ENCODE assay signal across 9 mouse cellular contexts in the genomic region with DNA sequence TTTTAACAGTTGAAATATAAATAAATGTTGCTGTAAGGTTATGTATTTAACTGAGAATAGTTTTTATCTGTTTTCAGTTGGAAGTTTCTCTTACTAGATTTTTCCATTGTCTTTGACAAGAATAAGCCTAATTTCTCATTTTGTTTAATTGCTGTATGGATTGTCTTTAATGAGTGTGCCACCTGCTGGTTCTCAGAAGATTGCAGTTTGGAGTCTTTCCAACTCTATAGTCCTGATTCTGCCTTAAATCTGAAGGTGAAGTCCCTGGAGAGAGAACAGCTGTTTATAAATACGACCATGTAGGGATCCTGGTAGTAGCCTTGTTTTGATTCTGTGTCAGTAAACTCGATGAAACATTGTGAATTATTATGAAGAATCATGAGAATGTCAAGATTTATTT. TPM values are rescaled to one million over a fixed set of nuclear protein-coding genes. Genes with fewer than 3 reads are reported as not detected.
DNase-seq lines count a peak whose midpoint lies in the region; ATAC-seq and TF ChIP-seq lines count a peak whose summit lies in the region.
"Had no signal": no experiment of that assay in that cellular context is flagged by ENCODE, and none has a peak within 500 bp of the region (broad histone marks: within the 10 kb centered on the region; RNA-seq: fewer than 3 reads in every experiment).

No protein-coding gene starts in this region.

- DNase-seq in gastrocnemius, adult 18-20 months (ENCODE audit: low spot score): peak; percentile 27
- DNase-seq in gastrocnemius, postnatal 10 days: no peak
- DNase-seq in spleen, postnatal 36 days (ENCODE audit: low spot score in 2 of 2): peak; percentile 22 to 32
- DNase-seq in spleen, adult 12 weeks (ENCODE audit: low spot score): no peak
- peak; percentile 30 for DNase-seq in c-Kit-positive CD71-positive TER-119-positive erythroid progenitor cells, embryonic 14.5 days (ENCODE audit: low spot score)
- peak; percentile 75 for DNase-seq in kidney, postnatal 0 days (ENCODE audit: low spot score)
- no peak for DNase-seq in yolk sac, embryonic 10.5 days (ENCODE audit: low spot score)

- no peak overlapping the region for H3K27ac ChIP-seq in kidney, postnatal 0 days
- H3K27ac ChIP-seq: neural tube, embryonic 12.5 days had no signal

- peak; percentile 71 for TF ChIP-seq CTCF in kidney, postnatal 0 days (IDR thresholded peaks at IDR 0.05; ENCODE audit: low read depth)

- H3K9ac ChIP-seq in kidney, postnatal 0 days (ENCODE audit: low read depth, low read length): no peak overlapping the region
- H3K9ac ChIP-seq: neural tube, embryonic 12.5 days had no signal

- H3K4me3 ChIP-seq in kidney, postnatal 0 days (replicated peaks; ENCODE audit: low read depth, low read length): no peak overlapping the region
- H3K4me3 ChIP-seq: neural tube, embryonic 12.5 days had no signal

- no peak for ATAC-seq in kidney, postnatal 0 days (replicated peaks; ENCODE audit: low FRiP score, low read depth)
- ATAC-seq in megakaryocyte progenitor cell, adult 5-6 weeks (replicated peaks; ENCODE audit: poor library complexity): peak; percentile 90

- H3K4me2 ChIP-seq in kidney, postnatal 0 days (ENCODE audit: low read length): no peak overlapping the region
- H3K4me2 ChIP-seq: neural tube, embryonic 12.5 days had no signal

- no peaks in the 10 kb centered on the region for H3K9me3 ChIP-seq in kidney, postnatal 0 days (replicated peaks; ENCODE audit: low read length)
- H3K9me3 ChIP-seq: neural tube, embryonic 12.5 days had no signal

- no peaks in the 10 kb centered on the region for H3K36me3 ChIP-seq in kidney, postnatal 0 days (ENCODE audit: insufficient read depth, low read length)

- 46% methylated on average over 2 of the region's 2 CpGs for WGBS in kidney, postnatal 0 days

- H3K4me1 ChIP-seq in kidney, postnatal 0 days (replicated peaks; ENCODE audit: insufficient read depth, low read length): no peaks in the 10 kb centered on the region
- H3K4me1 ChIP-seq: neural tube, embryonic 12.5 days had no signal

- no peaks in the 10 kb centered on the region for H3K27me3 ChIP-seq in kidney, postnatal 0 days (ENCODE audit: insufficient read depth, low read length)
- H3K27me3 ChIP-seq: neural tube, embryonic 12.5 days had no signal

RNA-seq across cellular contexts. Expression of a gene that starts 29.2 kb away (rescaled TPM):
- 10 to 100 TPM; 21.2 to 22.2 TPM for total RNA-seq in gastrocnemius, adult 18-20 months (2021)
- total RNA-seq in gastrocnemius, postnatal 10 days (2021): 10 to 100 TPM; 23.6 to 31.9 TPM
- 20.1 and 20.7 TPM in 2 replicates for polyA plus RNA-seq in kidney, postnatal 0 days (2015; fragmentation: Nextera tagmentation; extraction: Ambion mirVana)
- 63.9 and 78.8 TPM in 2 replicates for total RNA-seq in megakaryocyte progenitor cell, adult 5-6 weeks (2015)
- total RNA-seq in megakaryocyte progenitor cell, adult 5-6 weeks (2017): 32.8 and 37.5 TPM in 2 replicates

RNA-seq across cellular contexts. Expression of a gene that starts 36.7 kb away (rescaled TPM):
- total RNA-seq in gastrocnemius, adult 18-20 months (2021): 10 to 100 TPM; 24.1 to 34.5 TPM
- total RNA-seq in gastrocnemius, postnatal 10 days (2021): 10 to 100 TPM; 29.0 to 42.2 TPM
- polyA plus RNA-seq in kidney, postnatal 0 days (2015; fragmentation: Nextera tagmentation; extraction: Ambion mirVana): 40.9 and 45.1 TPM in 2 replicates
- total RNA-seq in megakaryocyte progenitor cell, adult 5-6 weeks (2015): 79.2 and 89.9 TPM in 2 replicates
- total RNA-seq in megakaryocyte progenitor cell, adult 5-6 weeks (2017): 78.3 and 107 TPM in 2 replicates

Comparison
In these comparisons a context has a peak if more than half of its experiments do, and no peak if none do; other contexts are left out.
1. DNase-seq: peak in gastrocnemius, adult 18-20 months (single experiment), spleen, postnatal 36 days (2 of 2), c-Kit-positive CD71-positive TER-119-positive erythroid progenitor cells, embryonic 14.5 days (single experiment) and kidney, postnatal 0 days (single experiment); none in gastrocnemius, postnatal 10 days (single experiment), spleen, adult 12 weeks (single experiment) and yolk sac, embryonic 10.5 days (single experiment).